Mouse (Mus musculus) spleen, postnatal 36 days (tissue): Measurements from ENCODE around the gene Myo1f.

Source experiments
- DNase-seq, 2 experiments: peaks; one replicate each; pipeline ENCODE4 v3.0.0; 2022; ENCODE audit warnings: low spot score in 2 of 2, mixed read lengths in 1 of 2

Gene Myo1f

DNA sequence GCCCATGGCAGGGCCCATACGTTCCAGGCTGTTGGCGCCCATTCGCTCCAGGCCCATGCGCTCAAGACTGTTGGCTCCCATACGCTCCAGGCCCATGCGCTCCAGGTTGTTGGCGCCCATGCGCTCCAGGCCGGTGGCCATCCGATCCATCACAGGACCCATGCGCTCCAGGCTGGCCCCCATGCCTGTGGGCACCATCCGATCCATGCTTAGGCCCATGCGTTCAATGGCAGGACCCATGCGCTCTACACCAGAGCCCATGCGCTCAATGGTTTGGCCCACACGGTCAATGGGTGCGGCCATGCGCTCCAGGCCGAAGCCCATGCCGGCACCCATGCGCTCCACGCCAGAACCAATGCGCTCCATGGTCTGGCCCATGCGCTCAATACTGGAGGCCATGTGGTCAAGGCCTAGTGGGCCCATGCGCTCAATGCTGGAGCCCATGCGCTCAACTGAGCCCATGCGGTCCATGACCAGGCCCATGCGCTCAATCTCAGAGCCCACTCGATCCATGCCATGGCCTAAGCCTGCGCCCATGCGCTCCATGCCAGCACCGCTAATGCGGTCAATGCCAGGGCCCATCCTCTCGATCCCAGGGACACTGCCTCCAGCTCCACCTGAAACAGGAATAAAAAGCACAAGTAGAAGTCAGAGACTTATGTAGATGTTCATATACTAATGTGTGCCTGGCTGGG, 94.4 kb downstream of the Myo1f start:
- DNase-seq: no peak
